Mouse (Mus musculus): ENCODE data around the gene Olfr1062. TPM values are rescaled to one million over a fixed set of nuclear protein-coding genes. Genes with fewer than 3 reads are reported as not detected.
A peak's percentile ranks its signal among the peaks of the same experiment; 100 is the strongest.
"Not testable (repeated sequence)": the region's sequence is repeated elsewhere in the genome, so short reads cannot be mapped to it uniquely, and the experiment has no call there.

Olfr1062 gene
- not detected in 2 replicates for polyA plus RNA-seq (2015; fragmentation: Nextera tagmentation; extraction: Ambion mirVana)

- not testable (repeated sequence) for H3K9me3 ChIP-seq (replicated peaks); H3K9ac ChIP-seq; H3K27ac ChIP-seq; ATAC-seq; H3K4me3 ChIP-seq; H3K4me2 ChIP-seq; H3K36me3 ChIP-seq (ENCODE audit: poor library complexity, severe bottlenecking); H3K4me1 ChIP-seq; H3K27me3 ChIP-seq
These were observed at the start of gene Olfr1062 for GRCm38 (mm10) chr2:86426649-86427048. Gene Olfr1062 (minus strand): TSS chr2:86426749.

- WGBS, result 38% methylated on average over 10 of the region's 10 CpGs
- H3K4me2 ChIP-seq, result peak overlapping the region; percentile 10; the same call in 1 of the 2 replicates
These were observed 38.0 kb upstream of the Olfr1062 start for GRCm38 (mm10) chr2:86464442-86465109.

DNA sequence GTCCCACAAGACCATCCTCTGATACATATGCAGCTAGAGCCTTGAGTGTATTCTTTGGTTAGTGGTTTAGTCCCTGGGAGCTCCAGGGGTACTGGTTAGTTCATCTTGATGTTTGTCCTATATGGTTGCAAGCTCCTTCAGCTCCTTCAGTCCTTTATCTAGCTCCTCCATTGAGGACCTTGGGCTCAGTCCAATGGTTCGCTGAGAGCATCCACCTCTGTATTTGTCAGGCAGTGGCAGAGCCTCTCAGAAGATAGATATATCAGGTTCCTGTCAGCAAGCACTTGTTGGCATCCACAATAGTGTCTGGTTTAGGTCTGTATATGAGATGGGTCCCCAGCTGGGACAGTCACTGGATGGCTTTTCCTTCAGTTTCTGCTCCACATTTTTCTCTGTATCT lies 33.9 kb upstream of the Olfr1062 start:
- no peaks in the 10 kb centered on the region for H3K9me3 ChIP-seq (replicated peaks)

More at GRCm38 (mm10) chr2:86464442-86465109, 38.0 kb upstream of the Olfr1062 start:
- H3K36me3 ChIP-seq (ENCODE audit: poor library complexity, severe bottlenecking), result no peaks in the 10 kb centered on the region
- H3K4me3 ChIP-seq, result no peak overlapping the region
- no peak overlapping the region for H3K9ac ChIP-seq
- H3K27me3 ChIP-seq, result no peaks in the 10 kb centered on the region
- no peaks in the 10 kb centered on the region for H3K9me3 ChIP-seq (replicated peaks)
- H3K27ac ChIP-seq, result no peak overlapping the region
- ATAC-seq, result peak; percentile 84
- H3K4me1 ChIP-seq, result no peaks in the 10 kb centered on the region

DNA sequence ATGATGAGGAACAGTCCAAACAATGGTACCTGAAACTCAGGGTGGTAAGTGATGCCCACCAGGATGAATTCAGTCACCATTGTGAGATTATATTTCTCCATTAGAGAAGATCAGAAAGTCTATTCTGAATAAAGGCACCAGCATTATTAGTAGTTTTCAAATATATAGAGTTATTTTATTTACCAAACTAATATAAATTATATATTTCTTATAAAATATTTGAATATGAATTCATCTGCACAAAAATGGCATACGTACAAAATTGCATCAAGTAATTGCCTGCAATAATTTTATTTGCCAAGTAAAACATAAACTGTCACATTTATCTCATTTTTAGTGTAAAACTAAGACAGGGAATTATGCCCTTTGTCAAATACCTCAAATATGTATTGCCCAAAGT lies 29.6 kb upstream of the Olfr1062 start, which contains the start of gene Olfr1066:
Gene Olfr1066, minus strand, starts transcription at position 101 of the 400 bp plus-strand sequence.
- H3K27ac ChIP-seq, result no peak within 1 kb of the TSS
- whole genome bisulfite sequencing, result 84% methylated on average over 1 of the region's 1 CpGs
- H3K9ac ChIP-seq, result no peak within 1 kb of the TSS

More for the DNA sequence above, 33.9 kb upstream of the Olfr1062 start:
- Histone ChIP-seq H3K36me3 (ENCODE audit: poor library complexity, severe bottlenecking) (no peaks in the 10 kb centered on the region), H3K9ac (no peak overlapping the region), H3K4me3 (no peak overlapping the region), H3K4me1 (no peaks in the 10 kb centered on the region), H3K27ac (no peak overlapping the region), H3K4me2 (no peak overlapping the region), H3K27me3 (no peaks in the 10 kb centered on the region)
- ATAC-seq, result no peak
- WGBS, result 81% methylated on average over 1 of the region's 1 CpGs

DNA sequence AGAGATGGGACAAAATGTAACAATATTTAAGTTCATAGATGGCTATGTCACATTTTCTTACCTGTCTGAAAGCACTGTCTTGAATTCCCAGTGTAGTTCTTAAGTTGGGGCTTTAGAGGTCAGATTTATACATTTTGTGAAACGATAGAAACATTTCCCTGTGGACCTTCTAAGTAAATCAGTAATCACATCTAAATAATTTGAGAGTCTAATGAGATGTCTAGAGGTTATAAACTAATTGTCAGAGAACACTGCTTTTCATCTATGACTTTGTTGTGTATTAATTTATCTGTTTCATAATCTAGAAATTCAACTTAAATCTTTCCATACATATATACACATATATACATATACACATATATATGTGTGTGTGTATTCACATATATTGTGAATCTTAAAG lies 23.9 kb upstream of the Olfr1062 start, which contains the start of gene Olfr1065:
Gene Olfr1065, minus strand, starts transcription at position 101 of the 400 bp plus-strand sequence.
- not testable (repeated sequence) for H3K9ac ChIP-seq; H3K4me3 ChIP-seq; H3K9me3 ChIP-seq (replicated peaks); H3K4me2 ChIP-seq; H3K36me3 ChIP-seq (ENCODE audit: poor library complexity, severe bottlenecking); H3K27me3 ChIP-seq; ATAC-seq; H3K27ac ChIP-seq; H3K4me1 ChIP-seq
- 82% methylated on average over 1 of the region's 1 CpGs for WGBS

More for the DNA sequence above, 29.6 kb upstream of the Olfr1062 start, which contains the start of gene Olfr1066:
- no peaks in the 10 kb centered on the region for H3K4me1 ChIP-seq
- no peaks in the 10 kb centered on the region for H3K27me3 ChIP-seq
- H3K4me2 ChIP-seq, result no peak within 1 kb of the TSS
- H3K36me3 ChIP-seq (ENCODE audit: poor library complexity, severe bottlenecking), result no peaks in the 10 kb centered on the region
- H3K4me3 ChIP-seq, result no peak within 1 kb of the TSS
- H3K9me3 ChIP-seq (replicated peaks), result no peaks in the 10 kb centered on the region
- no peak for ATAC-seq

GRCm38 (mm10) chr2:86442101-86442500 lies 15.6 kb upstream of the Olfr1062 start:
- H3K27ac ChIP-seq; H3K4me2 ChIP-seq; H3K9me3 ChIP-seq (replicated peaks); ATAC-seq; H3K9ac ChIP-seq; H3K27me3 ChIP-seq; H3K4me1 ChIP-seq; H3K4me3 ChIP-seq; H3K36me3 ChIP-seq (ENCODE audit: poor library complexity, severe bottlenecking): not testable (repeated sequence)
- 56% methylated on average over 1 of the region's 1 CpGs for WGBS

GRCm38 (mm10) chr2:86428511-86428910 lies 2.0 kb upstream of the Olfr1062 start:
- ATAC-seq; H3K4me2 ChIP-seq; H3K36me3 ChIP-seq (ENCODE audit: poor library complexity, severe bottlenecking); H3K4me1 ChIP-seq; H3K27ac ChIP-seq; H3K9me3 ChIP-seq (replicated peaks); H3K9ac ChIP-seq; H3K27me3 ChIP-seq; H3K4me3 ChIP-seq: not testable (repeated sequence)
- 90% methylated on average over 8 of the region's 8 CpGs for WGBS

DNA sequence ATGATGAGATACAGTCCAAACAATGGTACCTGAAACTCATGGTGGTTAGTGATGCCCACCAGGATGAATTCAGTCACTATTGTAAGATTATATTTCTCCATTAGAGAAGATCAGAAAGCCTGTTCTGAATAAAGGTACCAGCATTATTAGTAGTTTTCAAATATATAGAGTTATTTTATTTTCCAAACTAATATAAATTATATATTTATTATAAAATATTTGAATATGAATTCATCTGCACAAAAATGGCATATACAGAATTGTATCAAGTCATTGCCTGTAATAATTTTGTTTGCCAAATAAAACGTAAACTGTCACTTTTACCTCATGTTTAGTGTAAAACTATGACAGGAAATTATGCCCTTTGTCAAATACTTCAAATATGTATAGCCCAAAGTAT lies 12.6 kb downstream of the Olfr1062 start, which contains the start of gene Olfr1061:
Gene Olfr1061, minus strand, starts transcription at position 101 of the 400 bp plus-strand sequence.
- Histone ChIP-seq H3K9me3 (replicated peaks) (no peaks in the 10 kb centered on the region), H3K4me3 (no peak within 1 kb of the TSS), H3K36me3 (ENCODE audit: poor library complexity, severe bottlenecking) (no peaks in the 10 kb centered on the region), H3K27me3 (no peaks in the 10 kb centered on the region), H3K27ac (no peak within 1 kb of the TSS), H3K4me1 (no peaks in the 10 kb centered on the region), H3K9ac (no peak within 1 kb of the TSS), H3K4me2 (no peak within 1 kb of the TSS)
- 87% methylated on average over 1 of the region's 1 CpGs for WGBS
- ATAC-seq, result no peak

- no peaks in the 10 kb centered on the region for H3K36me3 ChIP-seq (ENCODE audit: poor library complexity, severe bottlenecking)
- H3K9me3 ChIP-seq (replicated peaks), result no peaks in the 10 kb centered on the region
- H3K4me3 ChIP-seq, result no peak overlapping the region
- H3K4me2 ChIP-seq, result no peak overlapping the region
- H3K9ac ChIP-seq, result no peak overlapping the region
- no peaks in the 10 kb centered on the region for H3K27me3 ChIP-seq
- no peak overlapping the region for H3K27ac ChIP-seq
- no peak for ATAC-seq
- no peaks in the 10 kb centered on the region for H3K4me1 ChIP-seq
- 89% methylated on average over 2 of the region's 2 CpGs for WGBS
These were observed 31.4 kb downstream of the Olfr1062 start for GRCm38 (mm10) chr2:86395114-86395513.

- not testable (repeated sequence) for H3K4me2 ChIP-seq; H3K27me3 ChIP-seq; H3K27ac ChIP-seq; H3K4me1 ChIP-seq; H3K9me3 ChIP-seq (replicated peaks); H3K4me3 ChIP-seq; H3K36me3 ChIP-seq (ENCODE audit: poor library complexity, severe bottlenecking); H3K9ac ChIP-seq; ATAC-seq
These were observed 38.1 kb downstream of the Olfr1062 start, which contains the start of gene Olfr1058 for GRCm38 (mm10) chr2:86388461-86388860. Gene Olfr1058 (minus strand): TSS chr2:86388561.

GRCm38 (mm10) chr2:86378293-86378692 lies 48.3 kb downstream of the Olfr1062 start, which contains the start of gene Olfr1057:
Gene Olfr1057 (minus strand): TSS chr2:86378393.
- Histone ChIP-seq H3K27me3 (no peaks in the 10 kb centered on the region), H3K4me2 (no peak within 1 kb of the TSS), H3K4me3 (no peak within 1 kb of the TSS), H3K27ac (no peak within 1 kb of the TSS), H3K9me3 (replicated peaks) (no peaks in the 10 kb centered on the region), H3K9ac (no peak within 1 kb of the TSS), H3K4me1 (no peaks in the 10 kb centered on the region), H3K36me3 (ENCODE audit: poor library complexity, severe bottlenecking) (no peaks in the 10 kb centered on the region)
- ATAC-seq, result no peak

Data from forebrain, embryonic 13.5 days (tissue).